Mouse (Mus musculus): ENCODE results near the gene Tbrg4. TPM values are rescaled to one million over a fixed set of nuclear protein-coding genes. Genes with fewer than 3 reads are reported as not detected.

Tbrg4 gene
- polyA plus RNA-seq, 1 experiment: 9.6 TPM

GRCm38 (mm10) chr11:6568584-6569409 is 57.1 kb downstream of the Tbrg4 start:
- Histone ChIP-seq H3K4me3 (replicated peaks) (no peak overlapping the region), H3K4me1 (ENCODE audit: control insufficient read depth) (peaks cover 36% of the 10 kb centered on the region), H3K9me3 (ENCODE audit: control insufficient read depth, low read length) (no peaks in the 10 kb centered on the region), H3K36me3 (ENCODE audit: control insufficient read depth) (peaks cover 67% of the 10 kb centered on the region), H3K27me3 (ENCODE audit: control insufficient read depth) (no peaks in the 10 kb centered on the region)
- TF ChIP-seq GATA1 (IDR thresholded peaks at IDR 0.05; ENCODE audit: low read length) (no peak), TAL1 (IDR thresholded peaks at IDR 0.05; ENCODE audit: low read length) (no peak)

- H3K27me3 ChIP-seq (ENCODE audit: control insufficient read depth): no peaks in the 10 kb centered on the region
- TF ChIP-seq GATA1 (IDR thresholded peaks at IDR 0.05; ENCODE audit: low read length) (no peak), TAL1 (IDR thresholded peaks at IDR 0.05; ENCODE audit: low read length) (no peak)
- H3K9me3 ChIP-seq (ENCODE audit: control insufficient read depth, low read length): no peaks in the 10 kb centered on the region
- peaks cover 67% of the 10 kb centered on the region for H3K36me3 ChIP-seq (ENCODE audit: control insufficient read depth)
- H3K4me1 ChIP-seq (ENCODE audit: control insufficient read depth): peaks cover 36% of the 10 kb centered on the region
- no peak overlapping the region for H3K4me3 ChIP-seq (replicated peaks)
Observed at GRCm38 (mm10) chr11:6567951-6568350, 57.9 kb downstream of the Tbrg4 start.

- TF ChIP-seq GATA1 (IDR thresholded peaks at IDR 0.05; ENCODE audit: low read length): no peak
- no peaks in the 10 kb centered on the region for H3K27me3 ChIP-seq (ENCODE audit: control insufficient read depth)
- no peaks in the 10 kb centered on the region for H3K9me3 ChIP-seq (ENCODE audit: control insufficient read depth, low read length)
- peaks cover 48% of the 10 kb centered on the region for H3K4me1 ChIP-seq (ENCODE audit: control insufficient read depth)
- H3K4me3 ChIP-seq (replicated peaks): no peak overlapping the region
- peaks cover 62% of the 10 kb centered on the region for H3K36me3 ChIP-seq (ENCODE audit: control insufficient read depth)
Observed at GRCm38 (mm10) chr11:6566496-6566895, 59.4 kb downstream of the Tbrg4 start.

Other genes starting within 250 kb of the Tbrg4 start
- 13.1 and 13.2 TPM in 2 replicates for gene Zmiz2, start 237.0 kb downstream of the Tbrg4 start, polyA plus RNA-seq (2012)
- gene Ppia, start 210.6 kb downstream of the Tbrg4 start, polyA plus RNA-seq (2012): 5.4 and 5.5 TPM in 2 replicates
- 4.5 and 8.0 TPM in 2 replicates for gene H2afv, start 181.6 kb downstream of the Tbrg4 start, polyA plus RNA-seq (2012)
- 0.79 and 0.95 TPM in 2 replicates for gene Purb, start 150.2 kb downstream of the Tbrg4 start, polyA plus RNA-seq (2012)
- gene Myo1g, start 105.1 kb downstream of the Tbrg4 start, polyA plus RNA-seq (2012): 0.15 and 0.20 TPM in 2 replicates
- 2.3 and 2.8 TPM in 2 replicates for gene Ccm2, start 79.2 kb downstream of the Tbrg4 start, polyA plus RNA-seq (2012)
- gene Nacad, start 20.0 kb downstream of the Tbrg4 start, polyA plus RNA-seq (2012): 1.7 and 3.1 TPM in 2 replicates
- not detected in 2 replicates for gene Wap, start 12.6 kb upstream of the Tbrg4 start, polyA plus RNA-seq (2012)
- gene Ramp3, start 32.5 kb upstream of the Tbrg4 start, polyA plus RNA-seq (2012): not detected in 2 replicates
- gene Gm11983, start 211.6 kb upstream of the Tbrg4 start, polyA plus RNA-seq (2012): not detected in 2 replicates

Data from erythroblast, embryonic 14.5 days (primary cell).